Comparison of ENCODE assay signal across 8 mouse cellular contexts in genomic region chr3:96065754-96066375, GRCm38 (mm10). TPM values are rescaled to one million over a fixed set of nuclear protein-coding genes. Genes with fewer than 3 reads are reported as not detected.
A peak's percentile ranks its signal among the peaks of the same experiment; 100 is the strongest.
DNase-seq lines count a peak whose midpoint lies in the region; ATAC-seq lines count a peak whose summit lies in the region.

No protein-coding gene starts in this region.

- 39% methylated on average over 20 of the region's 20 CpGs for WGBS in limb, embryonic 11.5 days

- ATAC-seq in limb, embryonic 11.5 days (ENCODE audit: insufficient number of reproducible peaks, low FRiP score, low TSS enrichment, low read depth), result no peak
- ATAC-seq in monocyte, adult 5-6 weeks (replicated peaks; ENCODE audit: insufficient number of reproducible peaks, low FRiP score, low TSS enrichment, poor library complexity, severe bottlenecking), result peak; percentile 53; the same call in 1 of the 2 replicates

- no peak overlapping the region for H3K27ac ChIP-seq in limb, embryonic 11.5 days (replicated peaks; ENCODE audit: low read depth, low read length)

- no peaks in the 10 kb centered on the region for H3K4me1 ChIP-seq in limb, embryonic 11.5 days (ENCODE audit: control insufficient read depth, insufficient read depth, low read length)

- H3K27me3 ChIP-seq in limb, embryonic 11.5 days (ENCODE audit: control insufficient read depth, insufficient read depth, low read length), result no peaks in the 10 kb centered on the region

- DNase-seq in CD4-positive, CD25-positive, alpha-beta regulatory T cell, adult 2 months (ENCODE audit: low read depth, low spot score), result peak; percentile 71
- peak; percentile 59 for DNase-seq in adrenal gland, adult 2 months
- DNase-seq in embryo, embryonic 11.5 days (ENCODE audit: low read depth, low spot score), result peak; percentile 32
- DNase-seq in heart, adult 9 months (ENCODE audit: low spot score in 2 of 2), result peak; percentile 61 to 74
- DNase-seq in kidney, adult 8-10 months, result peak; percentile 61 to 67
- DNase-seq in limb, embryonic 11.5 days (ENCODE audit: low spot score), result peak; percentile 36
- DNase-seq in yolk sac, embryonic 10.5 days (ENCODE audit: low spot score), result peak; percentile 52

- H3K4me2 ChIP-seq in limb, embryonic 11.5 days (ENCODE audit: low read depth, severe bottlenecking), result no peak overlapping the region

- H3K9me3 ChIP-seq in limb, embryonic 11.5 days (ENCODE audit: control insufficient read depth, low read length), result no peaks in the 10 kb centered on the region

- no peak overlapping the region for H3K4me3 ChIP-seq in limb, embryonic 11.5 days (ENCODE audit: low read depth, low read length)

- H3K9ac ChIP-seq in limb, embryonic 11.5 days (ENCODE audit: low read length), result no peak overlapping the region

- H3K36me3 ChIP-seq in limb, embryonic 11.5 days (ENCODE audit: control insufficient read depth, insufficient read depth, low read length), result no peaks in the 10 kb centered on the region

RNA-seq across cellular contexts. Expression of gene Vps45, which starts 7.6 kb away (rescaled TPM):
- 10 to 100 TPM; 38.3 to 39.4 TPM for total RNA-seq in adrenal gland, adult 2 months (2021)
- polyA plus RNA-seq in adrenal gland, adult 2 months (2012; rRNA removed), result 2.6 and 3.0 TPM in 2 replicates
- polyA plus RNA-seq in limb, embryonic 11.5 days (2014; fragmentation: Nextera tagmentation; extraction: Ambion mirVana), result 19.5 and 22.7 TPM in 2 replicates
- 18.1 to 75.8 TPM (median 21.4 TPM) in 3 replicates for total RNA-seq in monocyte, adult 5-6 weeks (2017)

RNA-seq across cellular contexts. Expression of gene Otud7b, which starts 38.5 kb away (rescaled TPM):
- total RNA-seq in adrenal gland, adult 2 months (2021), result 10 to 100 TPM; 25.0 to 38.2 TPM
- 16.3 and 19.7 TPM in 2 replicates for polyA plus RNA-seq in adrenal gland, adult 2 months (2012; rRNA removed)
- 9.7 and 14.2 TPM in 2 replicates for polyA plus RNA-seq in limb, embryonic 11.5 days (2014; fragmentation: Nextera tagmentation; extraction: Ambion mirVana)
- 12.5 to 26.2 TPM (median 17.1 TPM) in 3 replicates for total RNA-seq in monocyte, adult 5-6 weeks (2017)
